Mouse (Mus musculus) cerebellum, adult 18-20 months (tissue): ENCODE measurements around the gene Eml3.
"Not testable (repeated sequence)": the region's sequence is repeated elsewhere in the genome, so short reads cannot be mapped to it uniquely, and the experiment has no call there.

Source experiments
- DNase-seq, 2 experiments: peaks; one replicate each; pipeline ENCODE4 v3.0.0; 2021

The Eml3 gene

DNA sequence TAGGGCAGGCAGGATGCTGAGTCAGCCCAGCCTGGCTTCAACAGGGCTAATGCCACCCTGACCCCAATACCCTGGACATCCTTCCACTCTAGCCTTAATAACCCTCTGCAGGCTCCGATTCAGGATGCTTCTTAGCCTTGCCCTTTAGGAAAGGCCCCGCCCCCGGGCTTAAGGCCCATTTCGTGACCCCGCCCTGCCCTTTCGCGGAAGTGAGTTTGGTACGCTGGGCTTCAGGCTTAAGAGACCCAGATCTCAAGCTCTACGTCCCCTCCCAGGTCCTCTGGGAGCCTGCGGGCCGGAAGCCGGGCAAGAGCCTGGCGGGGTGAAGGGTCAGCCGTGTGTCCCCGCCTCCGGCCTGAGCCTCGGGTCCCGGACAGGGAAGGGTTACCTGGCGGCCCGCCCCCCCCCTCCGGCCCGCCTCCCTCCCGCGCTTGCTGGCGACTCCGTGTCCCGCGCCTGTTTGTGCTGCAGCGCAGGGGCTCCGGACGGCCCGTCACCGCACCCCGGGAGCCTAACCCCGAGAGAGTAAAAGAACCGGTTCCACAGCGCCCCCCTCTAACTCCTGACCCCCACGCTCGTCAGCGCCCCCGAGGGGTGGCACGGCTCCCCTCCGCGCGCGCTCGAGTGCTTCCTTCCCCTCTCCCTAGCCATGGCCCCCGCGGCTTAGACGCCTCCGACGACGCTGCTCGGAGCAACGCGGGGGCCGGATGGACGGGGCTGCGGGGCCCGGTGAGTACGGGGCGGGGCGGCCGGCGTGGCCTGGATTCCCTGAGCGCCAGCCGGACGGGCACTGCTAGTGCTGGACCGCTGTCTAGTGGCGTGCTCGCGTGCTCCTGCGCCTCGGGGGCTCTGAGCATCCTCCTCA lies at the start of gene Eml3, which contains the start of gene Rom1:
Eml3 (plus strand) TSS at position 329 of the 865 bp plus-strand sequence.
Rom1 (minus strand) TSS at position 133 of the 865 bp plus-strand sequence.
- peak; percentile 80 to 82 for DNase-seq

DNA sequence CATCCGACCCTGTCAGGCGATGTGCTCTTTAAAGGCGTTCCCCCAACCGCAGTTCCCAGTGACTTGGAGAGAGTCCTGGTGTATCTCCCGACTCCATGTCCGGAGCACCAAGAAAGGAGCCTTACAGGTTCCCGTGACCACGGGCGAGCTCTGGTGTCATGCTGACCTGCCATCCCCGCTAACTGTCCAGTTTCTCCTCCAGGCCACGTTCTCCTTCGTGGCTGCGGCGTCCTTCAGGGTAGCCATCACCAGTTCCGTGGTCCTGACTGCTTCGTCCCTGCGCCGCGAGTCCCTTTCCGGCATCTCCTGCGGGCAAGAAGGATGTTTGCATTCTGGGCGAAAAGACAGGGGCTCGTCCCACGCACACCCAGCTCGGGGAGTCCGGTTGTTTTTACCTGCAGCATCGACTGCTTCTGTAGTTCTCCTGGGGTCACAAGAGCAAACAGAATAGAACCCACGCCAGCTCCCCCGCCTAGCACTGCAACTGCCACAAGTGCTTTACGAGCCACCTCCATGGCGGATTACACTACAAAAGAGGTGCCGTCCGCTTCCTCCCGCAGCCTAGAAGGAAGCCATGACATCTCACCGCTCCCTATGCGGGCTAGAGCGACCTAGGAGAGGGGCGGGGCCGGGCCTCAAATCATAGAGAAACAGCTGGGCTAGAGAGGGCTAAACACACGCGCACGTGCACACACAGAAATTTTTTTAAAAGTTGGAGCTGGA lies 48.9 kb upstream of the Eml3 start, which contains the start of gene Uqcc3:
Uqcc3 (minus strand) TSS at position 613 of the 723 bp plus-strand sequence.
- peak; percentile 89 to 91 for DNase-seq

DNA sequence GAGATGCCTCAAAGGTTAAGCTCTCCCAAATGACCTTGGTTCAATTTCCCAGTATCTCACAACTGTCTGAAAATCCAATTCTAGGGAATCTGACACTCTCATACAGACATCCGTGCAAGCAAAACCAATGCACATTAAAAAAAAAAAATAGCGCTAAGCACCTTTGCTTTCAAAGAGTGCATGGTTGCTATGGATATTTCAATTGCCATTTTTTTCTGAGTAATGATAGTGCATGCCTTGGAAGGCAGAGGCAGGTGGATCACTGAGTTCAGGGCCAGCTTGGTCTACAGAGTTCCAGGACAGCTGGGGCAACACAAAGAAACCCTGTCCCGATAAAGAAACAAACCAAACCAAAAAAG lies 48.3 kb upstream of the Eml3 start:
- DNase-seq, result no peak

DNA sequence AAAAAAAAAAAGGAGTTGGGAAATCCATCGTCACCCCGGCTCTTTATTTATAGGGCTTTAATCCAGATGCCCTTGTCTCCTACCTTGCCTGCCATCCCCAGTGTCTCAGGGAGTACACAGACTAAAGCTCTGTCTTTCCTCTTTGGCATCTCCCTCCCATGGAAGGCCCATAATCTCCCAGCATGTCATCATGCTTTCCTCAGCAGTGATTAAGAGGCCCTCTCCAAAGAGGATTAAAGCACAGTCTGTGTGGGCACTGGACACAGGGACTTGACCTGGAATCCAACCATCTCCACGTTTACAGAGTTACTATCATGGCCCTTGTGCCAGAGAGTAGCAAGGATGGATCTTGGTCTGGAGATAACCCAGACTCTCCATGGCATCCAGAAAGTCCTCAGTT lies 45.7 kb upstream of the Eml3 start, which contains the start of the genes Lbhd1 and Gm49403:
Lbhd1 (plus strand) TSS at position 117 of the 400 bp plus-strand sequence.
Gm49403 (plus strand) TSS at position 315 of the 400 bp plus-strand sequence.
- no peak for DNase-seq

DNA sequence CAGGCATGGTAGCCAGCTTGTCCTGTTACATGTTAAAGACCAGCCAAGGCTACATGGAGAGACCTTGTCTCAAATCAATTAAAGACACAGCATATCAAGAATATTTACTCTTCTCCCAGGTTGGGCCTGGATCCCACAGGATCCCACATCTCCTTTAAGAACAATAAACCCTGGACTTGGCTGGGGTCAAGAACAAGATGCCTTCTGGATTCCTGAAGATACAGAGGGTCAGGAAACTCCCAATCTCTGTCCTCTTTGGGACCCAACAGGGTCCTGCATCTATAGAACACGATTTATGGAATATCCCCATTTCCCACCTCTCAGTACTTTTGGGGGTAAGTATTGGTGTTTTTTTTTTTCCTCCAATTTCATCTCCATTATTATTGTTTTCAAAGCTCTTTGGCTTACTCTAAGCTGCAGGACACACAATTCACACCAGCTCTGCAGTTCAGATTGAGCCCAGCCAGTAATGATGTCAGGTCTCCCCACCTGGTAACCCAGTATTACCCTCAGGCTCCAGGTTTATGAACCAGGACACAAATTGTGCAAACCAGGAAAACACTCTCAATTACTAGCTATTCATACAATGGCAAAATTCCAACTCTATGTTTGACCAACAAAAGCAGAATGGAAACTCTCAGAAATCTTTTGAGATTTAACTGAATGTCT lies 42.3 kb upstream of the Eml3 start:
- DNase-seq, result no peak

DNA sequence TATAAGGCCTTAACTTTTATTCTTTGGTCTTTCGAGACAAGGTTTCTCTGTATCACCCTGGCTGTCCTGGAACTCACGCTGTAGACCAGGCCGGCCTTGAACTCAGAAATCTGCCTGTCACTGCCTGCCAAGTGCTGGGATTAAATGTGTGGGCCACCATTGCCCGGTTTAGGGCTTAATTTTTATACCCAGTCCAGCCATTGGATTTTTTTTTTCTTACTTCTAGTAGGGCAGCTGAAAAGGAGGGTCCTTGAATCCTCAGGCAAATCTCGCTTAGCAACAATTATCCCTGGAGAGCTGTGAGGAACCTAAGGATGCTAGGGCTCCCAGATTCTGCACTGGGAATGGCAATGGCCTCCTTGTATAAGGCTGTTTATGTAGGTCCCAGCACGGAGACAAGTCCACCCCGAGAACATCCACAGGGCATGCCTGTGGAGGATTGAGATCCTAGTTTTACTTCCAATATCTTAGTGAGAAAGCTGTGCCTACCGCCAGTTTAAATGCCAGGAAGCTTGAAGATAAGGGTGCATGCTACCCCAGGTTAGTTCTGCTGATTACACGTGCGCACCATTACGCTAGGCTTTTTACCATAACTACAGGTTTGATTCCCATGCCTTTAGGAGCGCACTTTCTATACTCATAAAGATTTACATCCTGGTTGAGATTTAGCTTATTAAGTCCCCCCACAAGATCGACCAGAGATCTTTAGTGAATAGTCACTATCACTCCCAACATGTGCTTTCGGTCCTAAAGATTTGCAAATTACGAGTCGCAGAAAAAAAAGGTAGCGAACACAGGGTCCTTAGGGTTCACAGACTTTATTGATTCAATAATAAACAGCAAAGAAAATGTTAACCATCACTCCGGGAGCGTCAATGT lies 41.5 kb upstream of the Eml3 start:
- no peak for DNase-seq

DNA sequence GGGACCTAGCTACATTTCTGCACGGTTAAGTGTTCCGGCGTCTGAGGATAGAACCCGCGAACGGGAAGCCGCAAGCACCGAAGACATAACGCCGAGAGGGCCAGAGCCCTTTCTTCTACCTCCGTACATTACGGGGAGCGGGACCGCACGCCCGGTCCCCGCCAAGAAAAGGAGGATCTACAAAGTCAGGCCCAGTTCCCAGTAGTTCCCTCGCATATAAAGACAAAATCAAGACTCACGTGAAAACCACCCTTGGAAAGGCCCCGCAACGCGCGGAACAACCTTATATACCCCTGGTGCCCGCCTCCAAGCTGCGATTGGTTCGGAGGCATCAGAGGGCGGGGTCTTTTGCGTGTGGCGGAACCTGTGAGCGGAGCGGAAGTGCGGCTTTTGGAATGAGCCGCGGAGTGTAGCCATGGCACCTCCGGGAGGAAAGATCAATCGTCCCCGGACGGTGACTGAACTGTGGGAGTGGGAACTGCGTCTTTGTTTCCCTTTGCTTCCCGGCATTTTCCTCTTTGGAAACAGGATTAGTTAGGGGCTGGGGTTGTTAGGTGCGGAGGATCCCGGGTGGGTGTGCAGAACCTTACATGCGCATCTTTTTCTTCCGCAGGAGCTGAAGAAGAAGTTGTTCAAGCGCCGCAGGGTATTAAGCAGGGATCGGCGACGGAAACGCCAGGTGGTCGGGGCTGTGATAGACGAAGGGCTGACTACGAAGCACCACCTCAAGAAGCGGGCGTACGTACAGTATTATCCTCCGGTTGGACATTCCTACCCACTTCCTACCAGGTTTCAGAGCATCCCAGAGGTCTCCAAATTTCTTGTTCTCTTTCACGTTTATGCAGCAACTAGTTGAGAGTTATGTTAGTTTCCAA lies 40.6 kb upstream of the Eml3 start, which contains the start of the genes 1810009A15Rik and Gm49416:
1810009A15Rik (plus strand) TSS at position 343 of the 875 bp plus-strand sequence.
Gm49416 (plus strand) TSS at position 416 of the 875 bp plus-strand sequence.
- peak; percentile 92 to 97 for DNase-seq

DNA sequence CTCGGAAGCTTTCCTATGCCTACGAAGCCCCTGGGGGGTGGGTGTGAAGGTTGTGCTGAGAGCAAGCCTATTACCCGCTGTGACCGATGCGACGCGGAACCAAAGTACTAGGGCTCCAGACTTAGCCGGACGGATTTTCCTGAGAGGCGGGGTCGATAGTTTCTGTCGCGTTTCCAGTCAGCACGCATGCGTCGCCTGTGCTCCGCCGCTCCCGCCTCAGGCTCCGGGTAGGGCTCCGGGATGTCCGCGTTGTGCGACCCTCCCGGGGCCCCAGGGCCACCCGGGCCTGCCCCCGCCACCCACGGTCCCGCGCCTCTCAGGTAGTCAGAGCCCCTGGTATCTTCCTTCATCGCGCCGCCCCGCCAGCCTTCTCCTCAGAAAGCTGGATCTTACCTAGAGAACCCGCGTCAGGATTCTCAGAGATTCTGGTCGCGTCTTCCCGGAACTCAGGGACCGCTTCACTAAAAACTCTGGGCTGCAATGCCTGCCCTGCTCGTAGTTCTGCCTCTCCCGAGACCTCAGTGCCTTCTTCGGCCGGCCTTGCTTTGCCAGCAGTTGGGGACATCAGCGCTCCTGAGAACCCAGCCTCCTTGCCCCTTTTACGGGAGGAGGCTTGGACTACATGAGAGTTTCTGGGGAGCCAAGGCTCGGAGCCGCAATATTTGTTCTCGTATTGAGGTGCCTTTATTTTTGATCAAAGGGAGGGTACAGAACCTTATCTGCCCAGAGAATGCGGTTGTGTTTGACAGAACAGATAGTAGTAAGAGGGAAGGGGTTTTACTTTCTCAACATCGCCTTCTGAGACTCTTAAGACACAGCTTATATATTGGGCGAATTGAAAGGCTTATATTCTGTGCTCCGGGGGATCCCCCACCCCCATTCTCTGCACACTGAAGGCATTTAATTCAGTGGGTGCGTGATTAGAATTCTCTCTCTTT lies 36.3 kb upstream of the Eml3 start, which contains the start of gene Ints5:
Ints5 (plus strand) TSS at position 177 of the 938 bp plus-strand sequence.
- peak; percentile 82 to 88 for DNase-seq

DNA sequence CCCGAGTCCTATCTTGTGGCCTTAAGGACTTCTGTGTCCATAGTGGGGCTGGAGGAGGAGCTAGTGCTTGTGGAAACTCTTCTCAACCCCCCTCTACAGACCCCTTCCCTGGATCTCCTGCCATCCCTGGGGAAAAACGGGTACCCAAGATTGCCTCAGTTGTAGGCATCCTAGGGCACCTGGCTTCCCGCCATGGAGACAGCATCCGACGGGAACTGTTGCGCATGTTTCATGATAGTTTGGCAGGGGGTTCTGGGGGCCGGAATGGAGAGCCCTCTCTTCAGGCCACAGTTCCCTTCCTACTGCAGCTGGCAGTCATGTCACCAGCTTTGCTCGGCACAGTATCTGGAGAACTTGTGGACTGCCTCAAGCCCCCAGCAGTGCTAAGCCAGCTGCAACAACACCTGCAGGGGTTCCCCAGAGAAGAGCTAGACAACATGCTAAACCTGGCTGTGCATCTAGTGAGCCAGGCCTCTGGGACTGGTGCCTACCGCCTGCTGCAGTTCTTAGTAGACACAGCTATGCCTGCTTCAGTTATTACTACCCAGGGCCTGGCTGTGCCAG lies 33.9 kb upstream of the Eml3 start:
- DNase-seq, result peak in 1 of 2 experiments; percentile 14

DNA sequence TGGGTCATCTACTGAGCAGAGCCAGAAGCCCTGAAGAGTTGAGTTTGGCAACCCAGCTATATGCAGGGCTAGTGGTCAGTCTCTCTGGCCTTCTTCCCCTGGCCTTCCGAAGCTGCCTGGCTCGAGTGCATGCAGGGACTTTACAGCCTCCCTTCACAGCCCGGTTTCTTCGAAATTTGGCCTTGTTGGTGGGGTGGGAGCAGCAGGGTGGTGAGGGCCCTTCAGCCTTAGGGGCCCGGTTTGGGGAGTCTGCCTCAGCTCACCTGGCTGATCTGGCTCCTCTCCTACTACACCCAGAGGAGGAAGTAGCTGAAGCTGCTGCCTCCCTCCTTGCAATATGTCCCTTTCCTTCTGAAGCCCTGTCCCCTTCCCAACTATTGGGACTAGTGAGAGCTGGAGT lies 33.1 kb upstream of the Eml3 start:
- not testable (repeated sequence) for DNase-seq

DNA sequence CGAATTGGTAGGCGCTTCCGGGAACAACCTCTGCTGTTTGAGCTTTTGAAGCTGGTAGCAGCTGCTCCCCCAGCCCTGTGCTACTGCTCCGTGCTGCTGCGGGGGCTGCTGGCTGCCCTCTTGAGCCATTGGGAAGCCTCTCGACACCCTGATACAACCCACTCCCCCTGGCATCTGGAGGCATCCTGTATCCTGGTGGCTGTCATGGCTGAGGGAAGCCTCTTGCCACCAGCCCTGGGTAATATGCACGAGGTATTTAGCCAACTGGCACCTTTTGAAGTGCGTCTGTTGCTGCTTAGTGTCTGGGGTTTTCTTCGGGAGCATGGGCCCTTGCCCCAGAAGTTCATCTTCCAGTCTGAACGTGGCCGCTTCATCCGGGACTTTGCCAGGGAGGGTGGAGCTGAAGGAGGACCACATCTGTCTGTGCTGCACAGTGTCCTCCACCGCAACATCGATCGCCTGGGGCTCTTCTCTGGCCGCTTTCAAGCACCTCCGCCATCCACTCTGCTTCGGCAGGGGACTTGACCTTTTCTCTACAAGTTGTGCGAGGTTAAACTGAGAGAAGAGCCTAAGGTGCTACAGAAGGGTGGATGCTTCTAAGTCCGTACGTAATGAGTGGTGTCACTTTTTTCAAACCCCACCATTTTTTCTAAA lies 32.0 kb upstream of the Eml3 start:
- DNase-seq, result peak; percentile 45 to 46

DNA sequence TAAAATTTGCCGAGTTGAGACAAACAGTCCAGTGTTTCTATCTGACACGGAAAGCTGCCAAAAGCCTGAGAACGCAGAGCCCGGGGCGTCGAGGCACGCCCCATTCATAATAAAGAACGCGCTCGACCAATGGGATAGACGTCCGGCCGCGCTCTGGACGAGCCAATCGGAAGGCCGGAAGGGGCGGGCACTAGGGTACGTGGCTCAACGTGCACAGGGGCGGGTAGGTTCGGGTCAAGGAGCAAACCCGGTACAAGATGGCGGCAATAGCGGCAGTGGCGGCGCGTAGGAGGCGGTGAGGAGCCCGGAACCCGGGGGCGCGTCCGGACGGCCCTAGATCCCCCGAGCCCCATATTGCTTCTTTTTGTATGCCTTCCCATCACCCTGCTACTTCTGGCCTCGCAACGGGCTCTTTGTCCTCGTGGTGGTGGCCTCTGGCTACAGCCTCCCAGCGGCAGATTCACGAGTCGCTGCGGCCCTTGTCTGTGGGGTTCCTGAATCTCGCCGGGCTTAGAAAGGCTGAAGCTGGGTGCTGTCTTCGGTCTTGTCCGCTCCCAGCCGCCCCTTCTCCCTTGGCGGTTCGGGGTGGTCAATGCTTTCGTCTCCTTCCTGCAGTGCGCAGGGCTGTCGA lies 31.4 kb upstream of the Eml3 start, which contains the start of gene Ganab:
Ganab (plus strand) TSS at position 207 of the 631 bp plus-strand sequence.
- DNase-seq, result peak; percentile 95 to 98

DNA sequence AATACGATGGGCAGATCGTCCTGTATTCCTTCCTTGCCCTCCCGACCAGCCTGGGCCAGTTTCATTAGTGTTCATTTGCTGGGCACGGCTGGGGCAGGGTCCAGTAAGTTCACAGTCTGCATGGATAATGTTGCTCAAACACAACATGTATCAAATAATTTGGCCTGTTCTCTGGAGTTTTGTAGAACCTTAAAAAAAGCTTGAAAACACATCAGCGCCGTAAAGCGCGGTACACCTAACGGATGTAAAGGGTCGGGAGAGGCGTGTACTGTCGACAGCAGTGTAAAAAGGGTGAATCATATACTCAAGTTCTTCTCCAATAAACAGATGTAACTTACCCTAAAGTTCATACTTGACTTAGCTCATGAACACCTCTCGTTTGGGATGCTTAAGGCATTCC lies 30.8 kb upstream of the Eml3 start:
- DNase-seq, result no peak

DNA sequence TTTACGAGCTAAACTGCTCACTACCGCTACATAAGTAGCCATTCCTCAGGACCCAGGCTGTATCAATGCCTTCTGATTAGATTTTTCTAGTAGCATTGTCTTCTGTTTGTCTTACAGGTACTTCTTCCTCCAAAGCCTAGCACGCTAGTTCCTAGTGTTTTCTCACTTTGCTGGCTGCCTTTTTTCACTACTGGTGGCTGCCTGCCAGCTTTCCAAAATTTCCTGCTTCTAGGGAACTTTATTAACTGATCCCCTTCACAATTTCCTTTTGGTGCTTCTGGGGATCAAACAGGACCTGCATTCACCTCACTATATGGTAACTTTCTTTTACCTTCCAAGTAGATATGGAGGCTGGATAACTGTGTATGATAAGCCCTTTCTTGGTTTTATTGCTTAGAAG lies 30.3 kb upstream of the Eml3 start:
- no peak for DNase-seq

DNA sequence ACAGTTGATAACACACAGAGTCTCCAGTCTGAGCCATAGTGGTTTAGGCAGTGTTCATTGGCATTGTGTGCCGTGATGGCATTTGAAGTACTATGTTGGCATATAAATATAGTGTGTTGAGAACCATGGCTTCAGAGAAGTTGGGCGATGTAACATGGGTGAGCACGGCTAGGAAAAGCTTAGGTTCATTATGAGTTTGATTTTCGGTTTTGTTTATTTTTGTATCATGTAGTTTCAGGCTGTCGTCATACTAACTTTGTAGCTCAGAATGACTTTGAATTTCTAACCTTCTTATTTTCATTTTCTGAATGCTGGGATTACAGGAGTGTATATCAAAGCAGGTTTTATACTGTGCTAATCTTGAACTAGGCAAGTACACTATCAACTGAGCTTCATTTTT lies 25.9 kb upstream of the Eml3 start:
- no peak for DNase-seq

DNA sequence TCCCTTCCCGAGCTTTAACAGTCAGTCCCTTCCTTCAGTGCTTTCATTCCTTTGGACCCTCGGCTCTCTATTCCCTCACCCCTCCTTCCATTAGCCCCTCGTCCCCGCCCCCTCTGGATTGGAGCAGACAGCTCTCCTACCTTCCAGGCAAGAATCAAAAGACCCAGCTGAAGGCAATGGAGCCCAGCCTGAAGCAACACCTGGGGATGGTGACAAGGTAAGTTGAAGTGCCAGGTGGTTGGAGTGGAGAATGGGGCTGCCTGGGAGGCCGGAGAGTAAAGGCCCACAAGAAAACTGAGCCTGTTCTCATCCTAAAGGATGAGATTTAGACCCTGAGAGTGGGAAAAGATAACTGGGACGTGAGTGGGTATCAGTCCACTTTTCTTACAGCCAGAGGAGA lies 20.8 kb upstream of the Eml3 start:
- DNase-seq, result no peak

DNA sequence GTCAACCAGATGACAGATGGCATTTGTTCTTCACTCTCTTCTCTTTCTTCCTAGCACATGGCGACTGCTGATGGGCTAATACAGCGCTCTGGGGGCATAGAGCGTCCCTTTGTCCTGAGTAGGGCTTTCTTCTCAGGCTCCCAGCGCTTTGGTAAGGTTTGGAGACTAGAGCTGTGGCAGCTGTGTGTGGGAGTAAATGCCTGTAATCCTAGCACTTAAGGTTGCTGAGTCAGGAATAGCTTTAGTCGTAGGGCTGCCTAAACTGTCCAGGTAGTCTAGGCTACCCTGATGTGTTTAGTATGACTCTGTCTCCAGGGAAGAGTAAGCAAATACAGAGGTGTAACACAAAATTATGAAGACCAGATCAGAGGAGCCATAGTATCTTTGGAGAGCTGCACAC lies 17.5 kb upstream of the Eml3 start:
- DNase-seq, result no peak

DNA sequence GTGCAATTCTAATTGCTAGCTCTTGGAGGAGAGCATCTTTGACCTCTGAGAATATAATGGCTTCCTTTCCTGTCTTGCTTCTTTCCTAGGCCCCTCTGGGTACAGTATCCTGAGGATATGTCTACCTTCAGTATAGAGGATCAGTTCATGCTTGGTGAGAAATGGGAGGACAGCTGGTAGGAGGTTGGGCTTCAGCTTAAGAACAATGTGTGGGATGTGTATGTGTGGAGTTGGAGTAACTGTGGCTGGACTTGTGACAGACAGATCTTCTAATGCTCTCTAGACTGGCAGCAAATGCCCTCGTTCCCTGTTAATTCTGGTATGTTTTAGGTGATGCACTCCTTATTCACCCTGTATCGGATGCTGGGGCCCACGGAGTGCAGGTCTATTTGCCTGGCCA lies 15.1 kb upstream of the Eml3 start:
- DNase-seq, result no peak
